Mouse (Mus musculus) testis, postnatal 14 days (tissue): Measurements from ENCODE around the gene Gtf2f1.
"Not testable (repeated sequence)": the region's sequence is repeated elsewhere in the genome, so short reads cannot be mapped to it uniquely, and the experiment has no call there.

Source experiments
- DNase-seq: peaks from one replicate; pipeline ENCODE4 v3.0.0; 2021; ENCODE audit warnings: low spot score

Gtf2f1 gene

GRCm38 (mm10) chr17:57011236-57012141 is at the start of gene Gtf2f1, which contains the start of gene Gm17949:
TSS of gene Gtf2f1 (minus strand) at chr17:57011288.
TSS of gene Gm17949 (plus strand) at chr17:57011469.
- peak; percentile 95 for DNase-seq

- DNase-seq = peak; percentile 97
These were observed 49.2 kb upstream of the Gtf2f1 start for GRCm38 (mm10) chr17:57060231-57060801.

- peak; percentile 80 for DNase-seq
These were observed 48.4 kb upstream of the Gtf2f1 start, which contains the start of gene Slc25a23 for GRCm38 (mm10) chr17:57059486-57059977. TSS of gene Slc25a23 (minus strand) at chr17:57059863.

- DNase-seq = no peak
These were observed 47.9 kb upstream of the Gtf2f1 start, which contains the start of gene Crb3 for GRCm38 (mm10) chr17:57058891-57059485. TSS of gene Crb3 (plus strand) at chr17:57059105.

- DNase-seq = no peak
These were observed 45.2 kb upstream of the Gtf2f1 start for GRCm38 (mm10) chr17:57056246-57056645.

GRCm38 (mm10) chr17:57051679-57052078 is 40.6 kb upstream of the Gtf2f1 start:
- DNase-seq = not testable (repeated sequence)

GRCm38 (mm10) chr17:57048816-57049215 is 37.7 kb upstream of the Gtf2f1 start:
- no peak for DNase-seq

GRCm38 (mm10) chr17:57047406-57047805 is 36.3 kb upstream of the Gtf2f1 start:
- peak; percentile 78 for DNase-seq

GRCm38 (mm10) chr17:57041554-57041953 is 30.5 kb upstream of the Gtf2f1 start, which contains the start of gene Slc25a41:
TSS of gene Slc25a41 (minus strand) at chr17:57041654.
- DNase-seq = no peak

GRCm38 (mm10) chr17:57038978-57039377 is 27.9 kb upstream of the Gtf2f1 start:
- peak; percentile 54 for DNase-seq

- no peak for DNase-seq
These were observed 21.8 kb upstream of the Gtf2f1 start for GRCm38 (mm10) chr17:57032854-57033253.

- peak; percentile 100 for DNase-seq
These were observed 20.8 kb upstream of the Gtf2f1 start for GRCm38 (mm10) chr17:57031661-57032420.

GRCm38 (mm10) chr17:57030931-57031660 is 20.0 kb upstream of the Gtf2f1 start, which contains the start of gene Khsrp:
TSS of gene Khsrp (minus strand) at chr17:57031522.
- DNase-seq = peak; percentile 74

- DNase-seq = no peak
These were observed 18.6 kb upstream of the Gtf2f1 start for GRCm38 (mm10) chr17:57029691-57030090.

GRCm38 (mm10) chr17:57027471-57027870 is 16.4 kb upstream of the Gtf2f1 start:
- no peak for DNase-seq

- DNase-seq = no peak
These were observed 9.9 kb upstream of the Gtf2f1 start for GRCm38 (mm10) chr17:57020960-57021359.

GRCm38 (mm10) chr17:57019693-57020092 is 8.6 kb upstream of the Gtf2f1 start:
- no peak for DNase-seq

GRCm38 (mm10) chr17:57012245-57012795 is 1.2 kb upstream of the Gtf2f1 start:
- DNase-seq = no peak

GRCm38 (mm10) chr17:57010911-57011235 is 215 bp downstream of the Gtf2f1 start:
- DNase-seq = no peak

- no peak for DNase-seq
These were observed 3.8 kb downstream of the Gtf2f1 start for GRCm38 (mm10) chr17:57007137-57007905.
